Comparison of ENCODE assay signal across 8 mouse cellular contexts in genomic region chr13:9764646-9765536, GRCm38 (mm10). TPM values are rescaled to one million over a fixed set of nuclear protein-coding genes. Genes with fewer than 3 reads are reported as not detected.
DNase-seq lines count a peak whose midpoint lies in the region; ATAC-seq and TF ChIP-seq lines count a peak whose summit lies in the region.

Gene Zmynd11 (minus strand): TSS chr13:9765330.

- TF ChIP-seq EP300 in MEL (IDR thresholded peaks at IDR 0.05; ENCODE audit: low read depth in 1 of 2, low read length in 2 of 2): no peak

- H3K27me3 ChIP-seq in MEL (ENCODE audit: control insufficient read depth in 1 of 2, insufficient read depth in 2 of 2, low read length in 2 of 2): peaks cover 3 to 10% of the 10 kb centered on the region in 2 experiments; a peak in 3 of 4 replicates
- no peaks in the 10 kb centered on the region for H3K27me3 ChIP-seq in cerebellum, adult 2 months (ENCODE audit: control insufficient read depth, insufficient read depth, low read length)

- H3K4me1 ChIP-seq in MEL (ENCODE audit: control insufficient read depth in 1 of 2, insufficient read depth in 2 of 2, low read length in 2 of 2): peaks cover 2 to 4% of the 10 kb centered on the region in 2 experiments; a peak in 3 of 4 replicates
- peaks cover 3% of the 10 kb centered on the region for H3K4me1 ChIP-seq in cerebellum, adult 2 months (ENCODE audit: control insufficient read depth, insufficient read depth, low read length)

- H3K27ac ChIP-seq in MEL (ENCODE audit: control insufficient read depth, low read depth, low read length): peak within 1 kb of the TSS; percentile 65
- H3K27ac ChIP-seq in cerebellum, adult 2 months (ENCODE audit: insufficient read depth, low read length): peak within 1 kb of the TSS; percentile 91

- H3K9ac ChIP-seq in MEL (ENCODE audit: control insufficient read depth, low read depth, low read length, poor library complexity, severe bottlenecking): peak within 1 kb of the TSS; percentile 99

- H3K79me2 ChIP-seq in MEL (ENCODE audit: control insufficient read depth, insufficient read depth, low read length, poor library complexity): peaks cover 31% of the 10 kb centered on the region

- no peak for TF ChIP-seq RAD21 in MEL (IDR thresholded peaks at IDR 0.05; ENCODE audit: low read depth, low read length)

- H3K36me3 ChIP-seq in MEL (ENCODE audit: control insufficient read depth in 1 of 2, insufficient read depth in 2 of 2, low read length in 2 of 2): peaks cover 0 to 11% of the 10 kb centered on the region in 2 experiments; a peak in 2 of 4 replicates

- H3K9me3 ChIP-seq in MEL (replicated peaks; ENCODE audit: insufficient read depth, low read length): no peaks in the 10 kb centered on the region

- peak; percentile 44 to 49; a peak in 2 of 4 replicates for TF ChIP-seq POLR2A in MEL (IDR thresholded peaks at IDR 0.05; ENCODE audit: control insufficient read depth in 1 of 2, insufficient read depth in 1 of 2, low read depth in 1 of 2, low read length in 2 of 2, poor library complexity in 1 of 2)
- TF ChIP-seq POLR2A in cerebellum, adult 2 months (IDR thresholded peaks at IDR 0.05; ENCODE audit: borderline replicate concordance, insufficient read depth, low read length): no peak

- WGBS in cerebellum, adult 2 months: under 1% methylated on average over 95 of the region's 98 CpGs

- peak; percentile 21 to 25 for ATAC-seq in hematopoietic stem cell, adult 5-6 weeks (replicated peaks in 1 of 2; ENCODE audit: insufficient read depth in 1 of 2, low FRiP score in 2 of 2, low TSS enrichment in 1 of 2, low read depth in 1 of 2, poor library complexity in 2 of 2, severe bottlenecking in 2 of 2)

- peak; percentile 62 for DNase-seq in MEL (ENCODE audit: low read depth, low spot score)
- peak; percentile 72 to 79 for DNase-seq in cerebellum, adult 2 months
- peak in 1 of 2 experiments; percentile 37 for DNase-seq in frontal cortex, adult 2 months (ENCODE audit: extremely low spot score in 1 of 2, low spot score in 1 of 2)
- peak; percentile 28 for DNase-seq in layer of hippocampus, adult 9-11 months
- peak; percentile 55 for DNase-seq in lung, postnatal 10 days
- DNase-seq in ovary, postnatal 10 days (ENCODE audit: low spot score): peak; percentile 48
- DNase-seq in thymus, postnatal 10 days (ENCODE audit: low spot score in 2 of 2): peak; percentile 47 to 57

- TF ChIP-seq CTCF in MEL (IDR thresholded peaks at IDR 0.05 in 2 of 3, conservative IDR thresholded peaks at IDR 0.05 in 1 of 3; ENCODE audit: control insufficient read depth in 1 of 3, insufficient read depth in 1 of 3, low read depth in 2 of 3, low read length in 3 of 3, poor library complexity in 1 of 3, severe bottlenecking in 1 of 3): 0 out of 6 replicates have a peak, but pooled peaks of 1 of the 3 experiments have one; percentile 3
- no peak for TF ChIP-seq CTCF in cerebellum, adult 2 months (IDR thresholded peaks at IDR 0.05; ENCODE audit: borderline replicate concordance, insufficient read depth, low read depth, low read length)

- H3K4me3 ChIP-seq in MEL (ENCODE audit: control insufficient read depth in 1 of 2, insufficient read depth in 1 of 2, low read depth in 2 of 2, low read length in 2 of 2): peak within 1 kb of the TSS; percentile 74 to 96
- H3K4me3 ChIP-seq in cerebellum, adult 2 months (replicated peaks; ENCODE audit: insufficient read depth, low read depth, low read length): peak within 1 kb of the TSS; percentile 98

TF ChIP-seq in MEL, 35 proteins besides CTCF, POLR2A, EP300 and RAD21:
- TF ChIP-seq SIN3A (IDR thresholded peaks at IDR 0.05; ENCODE audit: low read length): 0 out of 2 replicates have a peak, but pooled peaks have one; percentile 27
- no peak for TF ChIP-seq POLR2AphosphoS2 (IDR thresholded peaks at IDR 0.05; ENCODE audit: low read length)
- TF ChIP-seq NELFE (IDR thresholded peaks at IDR 0.05; ENCODE audit: low read depth, low read length): peak; percentile 44; the same call in 1 of the 2 replicates
- no peak for TF ChIP-seq JUND (IDR thresholded peaks at IDR 0.05; ENCODE audit: low read depth, low read length)
- TF ChIP-seq TBP (IDR thresholded peaks at IDR 0.05; ENCODE audit: low read depth, low read length): no peak
- no peak for TF ChIP-seq ZKSCAN1 (IDR thresholded peaks at IDR 0.05; ENCODE audit: low read depth, low read length)
- TF ChIP-seq GATA1 (IDR thresholded peaks at IDR 0.05; ENCODE audit: low read depth, low read length): no peak
- TF ChIP-seq E2F4 (IDR thresholded peaks at IDR 0.05; ENCODE audit: borderline replicate concordance, low read depth, low read length): no peak
- TF ChIP-seq BHLHE40 (IDR thresholded peaks at IDR 0.05; ENCODE audit: borderline replicate concordance, low read depth, low read length): no peak
- TF ChIP-seq ETS1 (IDR thresholded peaks at IDR 0.05; ENCODE audit: low read depth, low read length): no peak
- no peak for TF ChIP-seq HCFC1 (IDR thresholded peaks at IDR 0.05; ENCODE audit: low read depth, low read length)
- TF ChIP-seq POLR2AphosphoS5 (IDR thresholded peaks at IDR 0.05; ENCODE audit: borderline replicate concordance, low read depth, low read length): no peak
- 0 out of 2 replicates have a peak, but pooled peaks have one; percentile 49 for TF ChIP-seq UBTF (IDR thresholded peaks at IDR 0.05; ENCODE audit: borderline replicate concordance, insufficient read depth, low read depth, low read length)
- TF ChIP-seq MAX (IDR thresholded peaks at IDR 0.05; ENCODE audit: low read length): peak; percentile 55; the same call in 1 of the 2 replicates
- TF ChIP-seq TCF12 (IDR thresholded peaks at IDR 0.05; ENCODE audit: low read depth, low read length): no peak
- no peak for TF ChIP-seq ZMIZ1 (IDR thresholded peaks at IDR 0.05; ENCODE audit: low read depth, low read length)
- TF ChIP-seq MAZ (IDR thresholded peaks at IDR 0.05; ENCODE audit: low read depth, low read length): no peak
- TF ChIP-seq ELF1 (IDR thresholded peaks at IDR 0.05; ENCODE audit: low read depth, low read length): no peak
- no peak for TF ChIP-seq USF1 (IDR thresholded peaks at IDR 0.05; ENCODE audit: low read depth, low read length)
- TF ChIP-seq GABPA (IDR thresholded peaks at IDR 0.05; ENCODE audit: low read depth, low read length): no peak
- TF ChIP-seq RCOR1 (IDR thresholded peaks at IDR 0.05; ENCODE audit: low read depth, low read length): no peak
- TF ChIP-seq KAT2A (conservative IDR thresholded peaks at IDR 0.05; ENCODE audit: low read depth, low read length): no peak
- no peak for TF ChIP-seq MEF2A (IDR thresholded peaks at IDR 0.05; ENCODE audit: extremely low read depth, insufficient replicate concordance, low read depth, low read length, poor library complexity, severe bottlenecking)
- peak; percentile 69 for TF ChIP-seq ZNF384 (IDR thresholded peaks at IDR 0.05; ENCODE audit: low read depth, low read length)
- no peak for TF ChIP-seq USF2 (IDR thresholded peaks at IDR 0.05; ENCODE audit: borderline replicate concordance in 1 of 2, insufficient read depth in 1 of 2, low read depth in 1 of 2, low read length in 2 of 2)
- peak; percentile 83 for TF ChIP-seq MYC (IDR thresholded peaks at IDR 0.05; ENCODE audit: low read depth, low read length)
- TF ChIP-seq CHD2 (IDR thresholded peaks at IDR 0.05; ENCODE audit: low read length): no peak
- TF ChIP-seq CHD1 (IDR thresholded peaks at IDR 0.05; ENCODE audit: low read depth, low read length): peak; percentile 3; the same call in 1 of the 2 replicates
- TF ChIP-seq SMC3 (IDR thresholded peaks at IDR 0.05; ENCODE audit: low read depth, low read length): no peak
- TF ChIP-seq MXI1 (IDR thresholded peaks at IDR 0.05; ENCODE audit: low read depth, low read length): peak; percentile 36; the same call in 1 of the 2 replicates
- no peak for TF ChIP-seq NRF1 (IDR thresholded peaks at IDR 0.05; ENCODE audit: insufficient read depth, low read depth, low read length, poor library complexity, severe bottlenecking)
- TF ChIP-seq MYB (IDR thresholded peaks at IDR 0.05; ENCODE audit: low read depth, low read length): no peak
- TF ChIP-seq MAFK (IDR thresholded peaks at IDR 0.05; ENCODE audit: borderline replicate concordance, low read depth, low read length): no peak
- no peak for TF ChIP-seq TAL1 (IDR thresholded peaks at IDR 0.05; ENCODE audit: low read length)
- no peak for TF ChIP-seq ZC3H11A (IDR thresholded peaks at IDR 0.05; ENCODE audit: low read depth, low read length)
TF ChIP-seq in MEL: peak in this region for 8.

RNA-seq across cellular contexts. Expression of gene Zmynd11, which starts in this region (rescaled TPM):
- total RNA-seq in MEL (2012; rRNA removed): 19.4 and 21.8 TPM in 2 replicates
- 100 to 1,000 TPM in 1 of 2 experiments, 10 to 100 TPM in 1; 33.0 to 310 TPM for polyA plus RNA-seq in MEL (2012; ENCODE audit: insufficient read depth in 1 of 2, insufficient read length in 2 of 2, low read depth in 1 of 2, low replicate concordance in 2 of 2, missing spikeins in 1 of 2)
- polyA plus RNA-seq in cerebellum, adult 2 months (2012; rRNA removed): 288 and 292 TPM in 2 replicates
- polyA plus RNA-seq in frontal cortex, adult 2 months (2012; rRNA removed): 304 and 338 TPM in 2 replicates
- total RNA-seq in hematopoietic stem cell, adult 5-6 weeks (2017): 119 and 137 TPM in 2 replicates
